Mouse (Mus musculus): ENCODE measurements around the gene Pkp4. TPM values are rescaled to one million over a fixed set of nuclear protein-coding genes. Genes with fewer than 3 reads are reported as not detected.

Pkp4 gene
- polyA plus RNA-seq, 1 experiment from 2014 or later: 28.2 TPM

GRCm38 (mm10) chr2:59226383-59226782 is 65.7 kb downstream of the Pkp4 start:
- peaks cover 5% of the 10 kb centered on the region; the same call in 1 of the 2 replicates for H3K4me1 ChIP-seq (replicated peaks; ENCODE audit: control insufficient read depth, insufficient read depth, low read length)
- WGBS: 84% methylated on average over 4 of the region's 4 CpGs
- H3K4me3 ChIP-seq (ENCODE audit: low read length): no peak overlapping the region
- ATAC-seq (ENCODE audit: low read depth): no peak
- H3K9ac ChIP-seq (ENCODE audit: low read length): no peak overlapping the region
- H3K27ac ChIP-seq (ENCODE audit: low read length): no peak overlapping the region
- H3K4me2 ChIP-seq (ENCODE audit: low read depth, low read length): no peak overlapping the region
- no peaks in the 10 kb centered on the region for H3K36me3 ChIP-seq (ENCODE audit: control insufficient read depth, insufficient read depth, low read length)
- no peaks in the 10 kb centered on the region for H3K27me3 ChIP-seq (ENCODE audit: control insufficient read depth, insufficient read depth, low read depth, low read length)
- H3K9me3 ChIP-seq (ENCODE audit: control insufficient read depth, low read length): no peaks in the 10 kb centered on the region

- H3K4me2 ChIP-seq (ENCODE audit: low read depth, low read length): no peak overlapping the region
- H3K27me3 ChIP-seq (ENCODE audit: control insufficient read depth, insufficient read depth, low read depth, low read length): no peaks in the 10 kb centered on the region
- no peak overlapping the region for H3K4me3 ChIP-seq (ENCODE audit: low read length)
- no peak for ATAC-seq (ENCODE audit: low read depth)
- H3K9ac ChIP-seq (ENCODE audit: low read length): no peak overlapping the region
- H3K4me1 ChIP-seq (replicated peaks; ENCODE audit: control insufficient read depth, insufficient read depth, low read length): peaks cover 5% of the 10 kb centered on the region; the same call in 1 of the 2 replicates
- no peaks in the 10 kb centered on the region for H3K9me3 ChIP-seq (ENCODE audit: control insufficient read depth, low read length)
- H3K36me3 ChIP-seq (ENCODE audit: control insufficient read depth, insufficient read depth, low read length): peaks cover 3% of the 10 kb centered on the region
- no peak overlapping the region for H3K27ac ChIP-seq (ENCODE audit: low read length)
- WGBS: 52% methylated on average over 3 of the region's 3 CpGs
These were observed 66.4 kb downstream of the Pkp4 start for GRCm38 (mm10) chr2:59227011-59227410.

DNA sequence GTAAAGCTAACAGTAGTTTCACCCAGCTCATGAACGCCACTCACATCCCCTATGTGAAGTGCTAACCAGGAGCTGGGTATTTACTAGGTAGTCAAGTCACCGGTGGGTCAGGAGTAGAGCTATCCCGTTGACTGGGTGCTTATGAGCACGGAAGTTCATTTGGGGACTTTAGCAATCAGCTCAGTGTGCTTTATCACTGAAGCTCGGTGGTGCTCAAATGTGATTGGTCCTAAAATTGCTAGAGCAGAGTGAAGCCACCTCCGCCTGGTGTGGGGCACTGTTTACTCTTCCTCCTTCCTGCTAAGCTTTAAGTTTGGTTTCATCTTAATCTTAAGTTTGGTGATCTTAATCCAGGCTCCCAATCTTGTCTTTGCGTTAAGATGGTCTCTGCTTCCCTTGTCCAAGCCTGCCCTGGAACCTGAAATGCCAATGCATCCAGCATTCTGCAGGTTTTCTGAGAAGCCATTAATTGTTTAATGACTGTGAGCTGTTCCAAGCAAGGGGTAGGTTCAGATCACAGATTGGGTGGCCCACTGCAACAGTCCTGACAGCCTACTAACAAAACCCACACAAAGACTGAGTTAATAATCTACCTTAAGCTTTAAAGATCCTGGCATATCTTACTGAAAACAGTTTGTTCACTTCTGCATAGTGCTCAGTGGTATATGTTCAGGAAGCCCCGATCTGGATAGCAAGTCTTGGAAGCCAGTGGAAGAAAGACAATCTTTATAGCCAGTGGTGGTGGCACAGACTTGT is 67.0 kb downstream of the Pkp4 start:
- Histone ChIP-seq H3K27me3 (ENCODE audit: control insufficient read depth, insufficient read depth, low read depth, low read length) (no peaks in the 10 kb centered on the region), H3K9me3 (ENCODE audit: control insufficient read depth, low read length) (no peaks in the 10 kb centered on the region), H3K36me3 (ENCODE audit: control insufficient read depth, insufficient read depth, low read length) (peaks cover 4% of the 10 kb centered on the region), H3K4me3 (ENCODE audit: low read length) (no peak overlapping the region), H3K27ac (ENCODE audit: low read length) (no peak overlapping the region), H3K4me1 (replicated peaks; ENCODE audit: control insufficient read depth, insufficient read depth, low read length) (peaks cover 5% of the 10 kb centered on the region; the same call in 1 of the 2 replicates), H3K9ac (ENCODE audit: low read length) (no peak overlapping the region), H3K4me2 (ENCODE audit: low read depth, low read length) (no peak overlapping the region)
- WGBS: 65% methylated on average over 8 of the region's 8 CpGs
- no peak for ATAC-seq (ENCODE audit: low read depth)

DNA sequence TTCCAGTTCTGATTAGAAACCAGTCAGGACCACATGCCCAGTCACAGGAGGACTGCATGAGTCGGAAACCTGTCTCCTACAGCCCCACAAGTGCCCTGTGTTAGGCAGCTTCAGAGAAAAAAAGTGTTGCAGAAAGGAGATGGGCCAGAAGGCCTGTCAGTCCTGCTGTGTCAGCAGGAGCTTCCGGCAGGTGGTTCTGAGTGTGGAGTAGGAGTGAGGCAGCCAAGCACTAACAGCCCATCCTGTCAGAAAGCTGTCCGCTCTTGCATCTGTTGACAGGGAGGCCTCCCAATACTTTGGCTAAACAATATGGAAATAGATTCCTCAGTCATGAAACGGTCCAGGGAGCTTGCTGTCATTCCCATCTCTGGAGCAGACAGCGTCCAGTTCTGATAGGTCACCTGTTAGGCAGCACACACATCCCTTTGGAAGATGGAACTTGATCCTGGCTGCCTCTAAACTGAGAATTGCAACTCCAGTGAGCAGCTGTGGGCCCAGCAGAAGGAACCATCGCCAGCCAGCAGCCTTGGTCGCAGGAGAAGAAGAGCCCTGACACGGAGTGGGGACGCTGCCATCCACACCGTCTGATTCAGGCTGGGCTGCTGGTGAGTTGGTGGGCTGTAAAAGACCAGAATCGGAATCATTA is 68.7 kb downstream of the Pkp4 start:
- Histone ChIP-seq H3K4me2 (ENCODE audit: low read depth, low read length) (no peak overlapping the region), H3K27ac (ENCODE audit: low read length) (no peak overlapping the region), H3K9me3 (ENCODE audit: control insufficient read depth, low read length) (no peaks in the 10 kb centered on the region), H3K4me1 (replicated peaks; ENCODE audit: control insufficient read depth, insufficient read depth, low read length) (peaks cover 5% of the 10 kb centered on the region; the same call in 1 of the 2 replicates), H3K36me3 (ENCODE audit: control insufficient read depth, insufficient read depth, low read length) (peaks cover 4% of the 10 kb centered on the region), H3K4me3 (ENCODE audit: low read length) (no peak overlapping the region), H3K9ac (ENCODE audit: low read length) (no peak overlapping the region), H3K27me3 (ENCODE audit: control insufficient read depth, insufficient read depth, low read depth, low read length) (no peaks in the 10 kb centered on the region)
- ATAC-seq (ENCODE audit: low read depth): no peak
- WGBS: 88% methylated on average over 11 of the region's 11 CpGs

GRCm38 (mm10) chr2:59230656-59231055 is 70.0 kb downstream of the Pkp4 start:
- peaks cover 4% of the 10 kb centered on the region for H3K36me3 ChIP-seq (ENCODE audit: control insufficient read depth, insufficient read depth, low read length)
- H3K27me3 ChIP-seq (ENCODE audit: control insufficient read depth, insufficient read depth, low read depth, low read length): no peaks in the 10 kb centered on the region
- no peaks in the 10 kb centered on the region for H3K9me3 ChIP-seq (ENCODE audit: control insufficient read depth, low read length)
- ATAC-seq (ENCODE audit: low read depth): no peak
- no peak overlapping the region for H3K9ac ChIP-seq (ENCODE audit: low read length)
- no peak overlapping the region for H3K27ac ChIP-seq (ENCODE audit: low read length)
- H3K4me1 ChIP-seq (replicated peaks; ENCODE audit: control insufficient read depth, insufficient read depth, low read length): peaks cover 5% of the 10 kb centered on the region; the same call in 1 of the 2 replicates
- H3K4me3 ChIP-seq (ENCODE audit: low read length): no peak overlapping the region
- 54% methylated on average over 9 of the region's 9 CpGs for WGBS
- no peak overlapping the region for H3K4me2 ChIP-seq (ENCODE audit: low read depth, low read length)

DNA sequence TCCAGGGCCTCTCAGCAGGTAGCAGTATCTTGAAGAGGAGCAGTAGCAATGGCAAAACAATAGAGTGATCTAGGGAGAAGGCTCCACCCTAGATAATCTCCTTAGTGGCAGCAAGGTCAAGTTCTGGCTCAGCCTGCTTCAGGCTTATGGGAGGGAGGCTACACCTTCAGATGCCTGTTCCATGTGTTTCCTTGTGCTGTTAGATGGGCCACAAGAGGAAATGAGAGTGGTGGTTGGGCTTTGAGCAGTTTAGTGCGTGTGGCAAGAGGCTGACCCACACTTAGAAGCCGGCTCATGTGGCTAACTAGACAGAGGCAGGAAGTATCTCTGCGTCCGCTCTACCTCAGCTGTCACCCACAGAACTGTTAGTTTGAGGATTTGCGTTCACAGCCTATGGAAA is 70.9 kb downstream of the Pkp4 start:
- Histone ChIP-seq H3K9me3 (ENCODE audit: control insufficient read depth, low read length) (no peaks in the 10 kb centered on the region), H3K4me2 (ENCODE audit: low read depth, low read length) (no peak overlapping the region), H3K27me3 (ENCODE audit: control insufficient read depth, insufficient read depth, low read depth, low read length) (no peaks in the 10 kb centered on the region), H3K27ac (ENCODE audit: low read length) (no peak overlapping the region), H3K9ac (ENCODE audit: low read length) (no peak overlapping the region), H3K36me3 (ENCODE audit: control insufficient read depth, insufficient read depth, low read length) (peaks cover 4% of the 10 kb centered on the region), H3K4me3 (ENCODE audit: low read length) (no peak overlapping the region), H3K4me1 (replicated peaks; ENCODE audit: control insufficient read depth, insufficient read depth, low read length) (peaks cover 5% of the 10 kb centered on the region; the same call in 1 of the 2 replicates)
- no peak for ATAC-seq (ENCODE audit: low read depth)
- WGBS: 80% methylated on average over 5 of the region's 5 CpGs

DNA sequence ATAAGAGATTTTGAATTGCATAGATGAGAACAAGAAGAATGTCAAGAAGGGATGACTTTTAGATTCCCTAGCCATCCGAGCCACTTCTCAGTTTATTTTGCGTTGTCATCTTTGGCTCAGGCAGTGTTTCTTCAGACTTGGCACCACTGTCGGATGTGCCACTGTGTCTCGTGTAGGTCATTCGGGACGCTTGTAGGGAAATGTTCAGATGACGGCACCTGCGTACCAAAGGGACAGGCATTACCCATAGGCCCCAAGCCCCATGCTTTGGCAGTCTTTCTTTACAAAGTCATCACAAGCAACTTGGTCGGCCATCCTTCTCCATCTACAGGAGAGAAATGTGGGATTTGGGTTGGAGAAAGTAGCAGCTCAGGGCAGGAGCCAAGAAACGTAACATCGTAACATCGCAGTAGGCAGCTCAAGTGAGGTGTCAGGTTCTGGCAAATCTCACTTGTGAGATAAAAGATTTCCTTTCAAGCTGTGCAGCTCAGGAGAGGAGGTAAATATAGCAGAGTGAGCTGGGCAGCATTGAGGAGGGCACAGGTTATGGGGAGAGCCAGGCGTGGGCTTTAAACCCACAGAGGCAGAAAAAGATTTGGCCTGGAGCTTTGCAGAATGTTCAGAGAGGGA is 72.8 kb downstream of the Pkp4 start:
- Histone ChIP-seq H3K27me3 (ENCODE audit: control insufficient read depth, insufficient read depth, low read depth, low read length) (no peaks in the 10 kb centered on the region), H3K4me3 (ENCODE audit: low read length) (no peak overlapping the region), H3K9me3 (ENCODE audit: control insufficient read depth, low read length) (no peaks in the 10 kb centered on the region), H3K36me3 (ENCODE audit: control insufficient read depth, insufficient read depth, low read length) (peaks cover 5% of the 10 kb centered on the region), H3K27ac (ENCODE audit: low read length) (no peak overlapping the region), H3K9ac (ENCODE audit: low read length) (no peak overlapping the region), H3K4me2 (ENCODE audit: low read depth, low read length) (no peak overlapping the region), H3K4me1 (replicated peaks; ENCODE audit: control insufficient read depth, insufficient read depth, low read length) (0 out of 2 replicates have a peak, but pooled peaks cover 3% of the 10 kb centered on the region)
- ATAC-seq (ENCODE audit: low read depth): no peak
- 75% methylated on average over 13 of the region's 13 CpGs for WGBS

DNA sequence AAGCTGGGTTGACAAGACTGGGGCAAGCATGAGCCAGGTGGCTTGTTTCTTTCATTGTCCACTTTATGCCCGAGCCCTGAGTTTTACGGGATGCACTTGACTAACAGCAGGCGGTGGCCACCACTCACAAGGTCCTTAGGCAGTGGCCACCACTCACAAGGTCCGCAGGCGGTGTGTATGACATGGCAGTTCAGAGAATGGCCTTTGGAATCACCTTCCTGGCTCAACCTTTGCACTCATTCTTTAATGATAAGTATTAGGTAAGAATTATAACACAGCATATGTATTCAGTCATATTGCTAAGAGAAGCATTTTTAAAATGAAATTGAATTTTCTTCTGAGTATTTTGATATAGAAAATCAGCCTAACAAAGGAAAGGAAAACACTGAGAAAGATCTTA is 73.3 kb downstream of the Pkp4 start:
- no peak overlapping the region for H3K4me3 ChIP-seq (ENCODE audit: low read length)
- H3K27me3 ChIP-seq (ENCODE audit: control insufficient read depth, insufficient read depth, low read depth, low read length): no peaks in the 10 kb centered on the region
- no peak overlapping the region for H3K4me2 ChIP-seq (ENCODE audit: low read depth, low read length)
- no peak overlapping the region for H3K9ac ChIP-seq (ENCODE audit: low read length)
- H3K27ac ChIP-seq (ENCODE audit: low read length): no peak overlapping the region
- no peak for ATAC-seq (ENCODE audit: low read depth)
- H3K36me3 ChIP-seq (ENCODE audit: control insufficient read depth, insufficient read depth, low read length): peaks cover 7% of the 10 kb centered on the region
- H3K9me3 ChIP-seq (ENCODE audit: control insufficient read depth, low read length): no peaks in the 10 kb centered on the region
- 77% methylated on average over 5 of the region's 5 CpGs for WGBS
- H3K4me1 ChIP-seq (replicated peaks; ENCODE audit: control insufficient read depth, insufficient read depth, low read length): 0 out of 2 replicates have a peak, but pooled peaks cover 3% of the 10 kb centered on the region

DNA sequence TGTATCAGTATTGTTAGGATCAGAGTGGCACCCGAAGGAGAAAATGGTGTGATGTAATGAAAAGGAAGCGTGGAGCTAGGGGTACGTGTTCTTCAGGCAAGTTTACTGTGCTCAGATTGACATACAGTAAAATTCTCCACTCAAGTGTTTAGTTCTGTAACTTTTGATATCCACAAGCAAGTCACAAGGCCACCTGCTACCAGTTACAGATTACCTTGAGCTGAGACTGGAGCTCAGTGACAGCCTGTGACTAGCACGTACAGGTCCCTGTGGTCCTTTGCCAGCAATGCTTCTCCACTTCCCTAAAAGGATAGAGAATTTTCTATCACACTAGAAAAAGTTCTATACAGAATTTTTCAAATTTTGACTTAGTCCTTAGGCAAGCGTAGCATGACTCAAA is 73.9 kb downstream of the Pkp4 start:
- ATAC-seq (ENCODE audit: low read depth): no peak
- H3K4me3 ChIP-seq (ENCODE audit: low read length): no peak overlapping the region
- WGBS: 86% methylated on average over 5 of the region's 5 CpGs
- no peaks in the 10 kb centered on the region for H3K27me3 ChIP-seq (ENCODE audit: control insufficient read depth, insufficient read depth, low read depth, low read length)
- no peaks in the 10 kb centered on the region for H3K9me3 ChIP-seq (ENCODE audit: control insufficient read depth, low read length)
- H3K27ac ChIP-seq (ENCODE audit: low read length): no peak overlapping the region
- no peak overlapping the region for H3K4me2 ChIP-seq (ENCODE audit: low read depth, low read length)
- 0 out of 2 replicates have a peak, but pooled peaks cover 3% of the 10 kb centered on the region for H3K4me1 ChIP-seq (replicated peaks; ENCODE audit: control insufficient read depth, insufficient read depth, low read length)
- no peak overlapping the region for H3K9ac ChIP-seq (ENCODE audit: low read length)
- H3K36me3 ChIP-seq (ENCODE audit: control insufficient read depth, insufficient read depth, low read length): peaks cover 7% of the 10 kb centered on the region

All from lung, embryonic 16.5 days (tissue).